Mouse (Mus musculus) spleen, postnatal 10 days (tissue): Measurements from ENCODE around the gene Ccl1.
A peak's percentile ranks its signal among the peaks of the same experiment; 100 is the strongest.

Experiments
- DNase-seq, 2 experiments: peaks; one replicate each; pipeline ENCODE4 v3.0.0; 2021 to 2022; ENCODE audit warnings: low spot score in 2 of 2

The Ccl1 gene

GRCm38 (mm10) chr11:82206960-82207488 is 98.5 kb downstream of the Ccl1 start:
- DNase-seq = no peak

DNA sequence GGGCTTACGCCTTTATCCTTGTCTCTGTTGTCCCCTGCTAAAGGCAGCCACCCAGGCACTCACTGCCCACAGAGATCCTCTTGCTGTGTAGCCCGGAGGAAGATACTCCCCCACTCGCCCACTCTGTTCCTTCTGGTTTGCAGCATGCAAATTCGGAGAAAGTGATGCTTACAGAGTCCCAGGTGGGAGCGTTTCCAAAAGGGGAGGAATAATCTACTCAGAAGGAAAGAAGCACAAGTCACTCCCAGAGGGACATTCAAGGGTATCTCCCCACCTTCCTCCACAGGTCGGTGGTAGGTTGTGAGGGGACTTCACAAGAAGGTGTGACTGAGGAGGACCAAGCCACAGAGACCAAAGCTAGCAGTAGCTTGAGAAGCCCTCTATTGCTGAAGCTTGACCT is 100.3 kb downstream of the Ccl1 start:
- no peak for DNase-seq

DNA sequence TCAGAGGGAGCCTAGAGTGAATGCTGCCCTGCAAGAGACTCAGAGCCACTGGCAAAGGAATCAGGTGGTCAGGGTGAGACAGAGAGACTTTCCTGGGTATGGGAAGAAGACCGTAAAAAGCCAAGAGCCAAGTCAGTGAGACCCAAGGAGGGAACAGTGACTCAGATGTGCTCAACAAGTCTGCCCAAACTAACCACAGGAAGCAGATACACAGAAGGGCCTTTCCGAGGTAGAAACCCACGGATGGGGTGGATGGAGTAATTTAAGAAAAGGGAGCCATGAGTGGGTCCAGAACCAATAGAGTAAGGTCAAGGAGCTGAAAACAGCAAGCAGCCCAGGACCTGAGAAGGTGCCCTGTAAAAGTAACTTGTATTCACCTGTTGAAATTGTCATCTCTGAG is 101.8 kb downstream of the Ccl1 start:
- DNase-seq = no peak

DNA sequence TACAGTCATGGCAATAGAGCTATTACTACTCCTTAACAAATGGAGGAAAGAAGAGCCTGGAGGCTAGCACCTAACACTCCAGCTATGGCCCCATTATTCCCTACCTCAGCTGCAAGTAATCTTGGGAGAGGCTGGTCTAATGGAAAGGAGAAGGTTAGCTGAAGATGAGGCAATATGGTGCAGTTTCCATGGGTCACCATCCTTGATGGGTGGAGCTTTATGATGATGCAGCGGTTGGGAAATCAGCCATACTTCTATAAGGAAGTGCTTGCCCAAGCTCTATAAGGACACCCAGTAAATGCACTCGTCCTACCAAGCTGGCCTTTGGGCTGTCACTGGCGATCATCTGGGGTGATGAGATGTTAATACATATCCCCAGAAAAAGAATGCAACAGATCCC is 107.7 kb downstream of the Ccl1 start:
- no peak for DNase-seq

DNA sequence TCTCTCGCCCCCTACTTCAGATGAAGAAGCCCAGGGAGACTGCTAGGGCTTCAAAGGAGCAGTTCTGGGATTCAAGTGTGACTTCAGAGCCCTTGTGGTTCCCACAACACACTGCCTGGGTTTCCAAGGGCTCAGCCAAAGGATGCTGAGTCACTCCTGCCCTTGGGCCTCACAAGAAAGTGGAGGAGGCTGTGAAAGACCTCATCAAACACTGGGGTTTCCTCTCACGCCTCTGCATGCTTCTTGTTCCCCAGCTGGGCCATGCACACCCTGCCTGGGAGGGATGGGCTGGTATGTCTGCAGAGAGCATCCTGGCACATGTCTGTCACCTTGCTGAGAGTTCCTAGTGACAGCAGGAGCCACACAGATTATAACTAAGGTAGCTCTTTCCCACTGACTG is 110.5 kb downstream of the Ccl1 start:
- DNase-seq = no peak

GRCm38 (mm10) chr11:82193826-82194225 is 111.7 kb downstream of the Ccl1 start:
- DNase-seq = no peak

GRCm38 (mm10) chr11:82189782-82190563 is 115.5 kb downstream of the Ccl1 start:
- DNase-seq = no peak

DNA sequence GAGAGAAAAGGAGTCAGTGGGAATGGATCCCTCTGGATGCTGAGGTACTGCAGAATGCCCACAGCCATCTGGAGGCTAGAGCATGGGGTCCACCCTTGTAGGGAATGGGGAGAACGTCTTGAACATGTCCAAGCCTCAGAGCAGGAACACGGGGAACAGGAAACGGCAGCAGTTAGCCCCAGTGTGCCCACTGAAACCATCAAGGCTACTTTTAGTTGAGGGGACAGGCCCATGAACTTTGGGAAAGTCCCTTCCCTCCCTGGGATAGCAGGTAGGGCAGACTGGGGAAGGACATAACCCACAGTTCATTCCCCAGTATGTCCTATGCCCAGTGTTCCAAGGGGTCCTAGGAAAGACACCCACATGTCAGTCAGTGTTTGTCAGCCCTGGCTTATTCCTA is 119.8 kb downstream of the Ccl1 start:
- no peak for DNase-seq

GRCm38 (mm10) chr11:82183281-82183935 is 122.1 kb downstream of the Ccl1 start:
- no peak for DNase-seq

GRCm38 (mm10) chr11:82182401-82182800 is 123.1 kb downstream of the Ccl1 start:
- DNase-seq = no peak

- no peak for DNase-seq
Measured at GRCm38 (mm10) chr11:82181331-82181730, 124.2 kb downstream of the Ccl1 start.

DNA sequence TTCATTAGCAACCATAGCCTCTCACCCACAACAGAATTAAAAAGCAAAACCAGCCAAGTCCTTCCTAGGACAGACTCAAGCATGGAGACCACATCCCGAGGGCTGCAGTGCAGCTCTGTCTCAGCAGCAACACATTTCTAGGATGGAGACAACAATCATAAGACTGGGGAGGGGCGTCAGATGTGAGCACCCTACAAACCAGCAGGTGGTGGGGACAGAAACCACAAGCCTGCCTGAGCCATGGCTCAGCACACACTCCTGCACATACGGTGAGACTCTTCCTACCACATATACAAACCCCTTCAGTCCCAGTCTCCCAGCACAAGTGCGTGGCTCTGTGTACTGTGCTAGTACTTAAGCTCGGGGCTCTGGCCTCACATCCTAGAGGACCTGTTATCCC is 127.3 kb downstream of the Ccl1 start:
- DNase-seq = no peak

GRCm38 (mm10) chr11:82177711-82178110 is 127.8 kb downstream of the Ccl1 start:
- peak in 1 of 2 experiments; percentile 30 for DNase-seq

DNA sequence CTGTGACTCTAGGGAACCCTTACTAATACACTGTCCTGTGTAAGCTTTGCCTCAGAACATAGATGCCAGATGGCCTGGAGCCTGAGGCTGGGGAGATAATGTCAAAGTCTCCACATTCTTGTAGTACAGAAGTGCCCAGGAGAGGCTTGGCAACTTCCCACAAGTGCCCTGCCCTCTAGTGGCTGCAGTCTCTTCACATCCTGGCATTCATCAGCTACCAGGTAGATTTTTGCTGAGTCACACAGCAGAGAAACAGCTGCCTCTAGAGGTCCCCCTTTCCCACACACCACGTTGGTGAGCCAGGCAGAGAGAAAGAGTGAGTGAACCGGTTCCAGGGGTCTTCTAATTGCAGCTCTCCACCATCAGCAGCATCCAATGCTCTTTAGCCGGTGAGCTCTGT is 130.7 kb downstream of the Ccl1 start:
- peak in 1 of 2 experiments; percentile 67 for DNase-seq

GRCm38 (mm10) chr11:82173491-82173890 is 132.0 kb downstream of the Ccl1 start:
- DNase-seq = no peak

- no peak for DNase-seq
Measured at GRCm38 (mm10) chr11:82171316-82172071, 134.0 kb downstream of the Ccl1 start.

- DNase-seq = no peak
Measured at GRCm38 (mm10) chr11:82169456-82169855, 136.0 kb downstream of the Ccl1 start.

DNA sequence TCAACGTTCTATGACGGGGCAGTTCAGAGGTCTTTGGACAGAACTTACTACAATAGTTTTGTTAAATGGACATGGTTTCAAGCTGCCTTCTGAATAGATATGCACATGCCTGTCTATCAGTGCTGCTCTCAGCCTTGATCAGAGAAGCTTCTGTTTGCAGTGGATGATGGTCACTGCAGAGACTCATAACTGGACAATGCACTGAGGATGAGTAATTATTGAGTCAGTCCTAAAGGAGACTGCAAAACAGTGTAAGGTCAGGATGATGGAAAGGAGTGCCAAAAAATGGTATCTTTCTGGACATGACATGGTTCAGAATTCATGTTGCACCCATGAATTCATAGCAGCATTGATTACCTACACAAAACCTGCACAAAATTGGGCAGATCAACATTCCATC is 137.2 kb downstream of the Ccl1 start:
- DNase-seq = no peak

GRCm38 (mm10) chr11:82163285-82163684 is 142.2 kb downstream of the Ccl1 start:
- no peak for DNase-seq

DNA sequence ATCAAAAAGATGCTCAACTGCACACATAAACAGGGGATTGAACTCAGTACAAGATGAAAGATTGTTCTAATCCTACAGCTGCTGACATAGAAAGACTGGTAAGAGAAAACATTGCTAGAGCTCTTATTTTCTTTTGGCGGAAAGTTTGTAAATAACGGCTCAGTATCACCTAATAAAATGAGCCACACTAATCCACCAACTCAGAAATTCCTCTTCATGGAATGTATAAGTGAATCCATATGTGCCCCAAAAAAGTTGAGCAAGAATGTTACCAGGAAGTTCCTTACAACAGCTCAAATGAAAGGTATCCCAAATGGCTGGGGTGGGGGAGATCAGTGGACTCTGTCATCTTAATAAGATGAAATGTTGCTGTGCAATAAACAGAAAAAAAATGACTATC is 146.4 kb downstream of the Ccl1 start:
- DNase-seq = no peak

DNA sequence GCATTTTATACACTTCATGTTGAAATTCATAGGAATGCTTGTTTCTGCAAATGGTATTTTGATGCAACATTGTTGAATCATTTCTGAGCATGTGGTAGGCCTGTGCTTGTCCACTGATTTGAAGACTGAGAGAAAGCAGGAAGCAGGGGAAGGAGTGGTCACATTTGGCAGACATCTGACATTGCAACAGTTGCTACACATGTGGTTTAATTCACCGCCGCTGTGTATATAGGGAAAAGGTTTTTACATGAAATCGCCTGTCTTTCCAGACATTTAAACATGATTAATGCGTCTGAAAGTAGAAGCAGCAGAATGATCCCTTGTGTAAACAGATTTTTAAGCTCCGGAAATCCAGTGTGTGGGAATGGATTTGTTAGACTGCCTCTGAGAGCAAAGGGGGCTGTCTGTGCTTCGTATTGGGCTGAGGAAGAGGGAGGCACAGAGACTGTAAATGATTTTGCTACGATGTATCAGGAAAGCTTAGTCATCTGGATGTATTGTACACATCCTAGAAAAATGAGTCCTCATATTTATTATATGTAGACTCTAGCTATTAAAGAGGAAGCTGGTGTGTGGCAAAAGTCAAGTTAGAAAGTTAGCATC is 165.9 kb downstream of the Ccl1 start:
- DNase-seq = no peak

DNA sequence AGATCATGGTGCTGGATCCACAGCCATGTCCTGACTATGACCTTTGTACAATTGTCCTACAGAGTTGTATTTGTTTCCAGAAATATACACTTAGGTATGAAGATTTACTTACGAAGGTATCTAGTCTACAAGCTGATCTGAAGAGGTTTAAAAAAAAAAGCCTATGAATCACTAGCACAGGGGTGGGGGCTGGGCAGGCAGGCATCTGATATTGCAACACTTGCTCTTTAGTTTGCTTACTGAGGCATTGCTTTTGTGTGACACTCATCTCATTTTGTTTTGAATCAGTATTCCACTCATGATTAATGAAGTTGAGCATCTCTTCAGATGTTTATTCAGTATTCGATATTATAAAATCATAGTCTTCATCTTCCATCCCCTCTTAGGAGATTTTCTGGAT is 169.3 kb downstream of the Ccl1 start:
- DNase-seq = no peak
